Mouse (Mus musculus) hindbrain, embryonic 12.5 days (tissue): ENCODE data around the gene Lrrc75a. TPM values are rescaled to one million over a fixed set of nuclear protein-coding genes. Genes with fewer than 3 reads are reported as not detected.

Experiments
- ATAC-seq: fragments of 200-750 bp; cut with Nextera tagmentation; 2 replicates; pipeline ENCODE4 v1.8.0; 2017; ENCODE audit warnings: moderate TSS enrichment; ENCODE audit not compliant: low FRiP score
- H3K27ac ChIP-seq: fragments of 300-500 bp; sonication (generic); 2 replicates; pipeline ENCODE4 v1.5.1; 2016; ENCODE audit warnings: mild to moderate bottlenecking
- H3K27me3 ChIP-seq: fragments of 300-500 bp; sonication (generic); 2 replicates; pipeline ENCODE4 v1.6.1; 2016; ENCODE audit warnings: mild to moderate bottlenecking
- H3K36me3 ChIP-seq: fragments of 300-500 bp; sonication (generic); 2 replicates; pipeline ENCODE4 v1.6.1; 2016; ENCODE audit warnings: mild to moderate bottlenecking
- H3K4me1 ChIP-seq: fragments of 300-500 bp; sonication (generic); 2 replicates; pipeline ENCODE4 v1.6.1; 2016
- H3K4me2 ChIP-seq: fragments of 300-500 bp; sonication (generic); replicated peaks from 2 replicates; pipeline ENCODE4 v1.6.1; 2016; ENCODE audit warnings: mild to moderate bottlenecking
- H3K4me3 ChIP-seq: fragments of 300-500 bp; sonication (generic); 2 replicates; pipeline ENCODE4 v1.5.1; 2016; ENCODE audit warnings: mild to moderate bottlenecking
- H3K9ac ChIP-seq: fragments of 300-500 bp; sonication (generic); 2 replicates; pipeline ENCODE4 v1.6.1; 2016; ENCODE audit warnings: mild to moderate bottlenecking, moderate library complexity
- H3K9me3 ChIP-seq: fragments of 300-500 bp; sonication (generic); replicated peaks from 2 replicates; pipeline ENCODE4 v1.6.1; 2016; ENCODE audit warnings: mild to moderate bottlenecking
- WGBS: fragments of 180-500 bp; shearing (Covaris S2); methylation state at CpG from one replicate; pipeline ENCODE4 v1.1.7; 2016; 5-methylcytosine and 5-hydroxymethylcytosine counted together
- polyA plus RNA-seq: library from polyadenylated mRNA; unstranded; fragments of >200 nt; fragmentation: Nextera tagmentation; extraction: Ambion mirVana; gene quantifications from 2 replicates; pipeline ENCODE4 v1.2.1, GENCODE M21; 2016

Lrrc75a gene
- 18.0 and 19.1 TPM in 2 replicates for polyA plus RNA-seq

GRCm38 (mm10) chr11:62647661-62648590 lies at the start of gene Lrrc75a:
Gene Lrrc75a (minus strand): TSS chr11:62648523.
- H3K4me3 ChIP-seq, result peak within 1 kb of the TSS; percentile 69
- peak within 1 kb of the TSS; percentile 88 for H3K4me2 ChIP-seq
- no peaks in the 10 kb centered on the region for H3K9me3 ChIP-seq
- peak within 1 kb of the TSS; percentile 85 for H3K27ac ChIP-seq
- peak; percentile 80 for ATAC-seq
- no peaks in the 10 kb centered on the region for H3K36me3 ChIP-seq
- under 1% methylated on average over 64 of the region's 86 CpGs for WGBS
- peaks cover 47% of the 10 kb centered on the region for H3K4me1 ChIP-seq
- no peaks in the 10 kb centered on the region for H3K27me3 ChIP-seq
- peak within 1 kb of the TSS; percentile 75 for H3K9ac ChIP-seq

- Histone ChIP-seq H3K27ac (no peak overlapping the region), H3K4me2 (no peak overlapping the region), H3K4me3 (no peak overlapping the region), H3K4me1 (no peaks in the 10 kb centered on the region), H3K36me3 (no peaks in the 10 kb centered on the region), H3K27me3 (no peaks in the 10 kb centered on the region), H3K9ac (no peak overlapping the region), H3K9me3 (no peaks in the 10 kb centered on the region)
- 94% methylated on average over 8 of the region's 8 CpGs for WGBS
- ATAC-seq, result no peak
These were observed 46.8 kb upstream of the Lrrc75a start for GRCm38 (mm10) chr11:62695126-62695525.

- Histone ChIP-seq H3K4me2 (no peak overlapping the region), H3K4me3 (no peak overlapping the region), H3K27ac (no peak overlapping the region), H3K27me3 (no peaks in the 10 kb centered on the region), H3K9ac (no peak overlapping the region), H3K36me3 (no peaks in the 10 kb centered on the region), H3K9me3 (no peaks in the 10 kb centered on the region), H3K4me1 (no peaks in the 10 kb centered on the region)
- WGBS, result 25% methylated on average over 10 of the region's 11 CpGs
- no peak for ATAC-seq
These were observed 45.2 kb upstream of the Lrrc75a start for GRCm38 (mm10) chr11:62693299-62694184.

GRCm38 (mm10) chr11:62691592-62691991 lies 43.3 kb upstream of the Lrrc75a start:
- Histone ChIP-seq H3K9ac (no peak overlapping the region), H3K36me3 (no peaks in the 10 kb centered on the region), H3K27me3 (no peaks in the 10 kb centered on the region), H3K4me3 (no peak overlapping the region), H3K27ac (no peak overlapping the region), H3K4me2 (no peak overlapping the region), H3K4me1 (no peaks in the 10 kb centered on the region), H3K9me3 (no peaks in the 10 kb centered on the region)
- WGBS, result 91% methylated on average over 3 of the region's 3 CpGs
- ATAC-seq, result no peak

GRCm38 (mm10) chr11:62679954-62680353 lies 31.6 kb upstream of the Lrrc75a start:
- no peaks in the 10 kb centered on the region for H3K27me3 ChIP-seq
- ATAC-seq, result no peak
- no peak overlapping the region for H3K27ac ChIP-seq
- no peaks in the 10 kb centered on the region for H3K9me3 ChIP-seq
- H3K4me3 ChIP-seq, result no peak overlapping the region
- no peaks in the 10 kb centered on the region for H3K36me3 ChIP-seq
- H3K4me1 ChIP-seq, result no peaks in the 10 kb centered on the region
- no peak overlapping the region for H3K9ac ChIP-seq
- no peak overlapping the region for H3K4me2 ChIP-seq
- 88% methylated on average over 4 of the region's 4 CpGs for WGBS

GRCm38 (mm10) chr11:62678778-62679354 lies 30.5 kb upstream of the Lrrc75a start:
- H3K9me3 ChIP-seq, result no peaks in the 10 kb centered on the region
- no peak overlapping the region for H3K4me3 ChIP-seq
- H3K4me1 ChIP-seq, result no peaks in the 10 kb centered on the region
- H3K9ac ChIP-seq, result no peak overlapping the region
- H3K4me2 ChIP-seq, result no peak overlapping the region
- no peak overlapping the region for H3K27ac ChIP-seq
- WGBS, result 90% methylated on average over 7 of the region's 7 CpGs
- no peaks in the 10 kb centered on the region for H3K27me3 ChIP-seq
- H3K36me3 ChIP-seq, result no peaks in the 10 kb centered on the region
- ATAC-seq, result no peak

GRCm38 (mm10) chr11:62676290-62676596 lies 27.9 kb upstream of the Lrrc75a start:
- no peaks in the 10 kb centered on the region for H3K9me3 ChIP-seq
- ATAC-seq, result 0 out of 2 replicates have a peak, but pooled peaks have one; percentile 54
- H3K4me1 ChIP-seq, result peaks cover 9% of the 10 kb centered on the region
- no peaks in the 10 kb centered on the region for H3K36me3 ChIP-seq
- no peak overlapping the region for H3K4me2 ChIP-seq
- 92% methylated on average over 4 of the region's 4 CpGs for WGBS
- no peaks in the 10 kb centered on the region for H3K27me3 ChIP-seq
- no peak overlapping the region for H3K27ac ChIP-seq
- peak overlapping the region; percentile 33; the same call in 1 of the 2 replicates for H3K9ac ChIP-seq
- no peak overlapping the region for H3K4me3 ChIP-seq

- Histone ChIP-seq H3K4me1 (peaks cover 9% of the 10 kb centered on the region), H3K27ac (0 out of 2 replicates have a peak overlapping the region, but pooled peaks have one; percentile 8), H3K9ac (peak overlapping the region; percentile 33), H3K4me3 (peak overlapping the region; percentile 11; the same call in 1 of the 2 replicates), H3K27me3 (no peaks in the 10 kb centered on the region), H3K9me3 (no peaks in the 10 kb centered on the region), H3K4me2 (peak overlapping the region; percentile 46), H3K36me3 (no peaks in the 10 kb centered on the region)
- WGBS, result 24% methylated on average over 17 of the region's 17 CpGs
- peak; percentile 83 for ATAC-seq
These were observed 27.4 kb upstream of the Lrrc75a start for GRCm38 (mm10) chr11:62675480-62676289.

GRCm38 (mm10) chr11:62670006-62670405 lies 21.7 kb upstream of the Lrrc75a start:
- 82% methylated on average over 6 of the region's 6 CpGs for WGBS
- no peak overlapping the region for H3K27ac ChIP-seq

GRCm38 (mm10) chr11:62669471-62669870 lies 21.1 kb upstream of the Lrrc75a start:
- H3K9me3 ChIP-seq, result no peaks in the 10 kb centered on the region
- peaks cover 8% of the 10 kb centered on the region for H3K36me3 ChIP-seq
- no peak overlapping the region for H3K4me3 ChIP-seq
- no peak overlapping the region for H3K9ac ChIP-seq
- 61% methylated on average over 12 of the region's 12 CpGs for WGBS
- peaks cover 9% of the 10 kb centered on the region for H3K4me1 ChIP-seq
- no peaks in the 10 kb centered on the region for H3K27me3 ChIP-seq
- H3K4me2 ChIP-seq, result no peak overlapping the region
- H3K27ac ChIP-seq, result no peak overlapping the region
- no peak for ATAC-seq

More at GRCm38 (mm10) chr11:62670006-62670405, 21.7 kb upstream of the Lrrc75a start:
- H3K4me2 ChIP-seq, result no peak overlapping the region
- ATAC-seq, result no peak
- H3K4me1 ChIP-seq, result peaks cover 9% of the 10 kb centered on the region
- H3K4me3 ChIP-seq, result no peak overlapping the region
- no peaks in the 10 kb centered on the region for H3K27me3 ChIP-seq
- no peaks in the 10 kb centered on the region for H3K9me3 ChIP-seq
- H3K36me3 ChIP-seq, result 0 out of 2 replicates have a peak, but pooled peaks cover 4% of the 10 kb centered on the region
- no peak overlapping the region for H3K9ac ChIP-seq

- Histone ChIP-seq H3K9me3 (no peaks in the 10 kb centered on the region), H3K27me3 (no peaks in the 10 kb centered on the region), H3K4me3 (no peak overlapping the region), H3K36me3 (peaks cover 8% of the 10 kb centered on the region), H3K4me1 (peaks cover 9% of the 10 kb centered on the region), H3K27ac (no peak overlapping the region), H3K9ac (no peak overlapping the region), H3K4me2 (no peak overlapping the region)
- WGBS, result 96% methylated on average over 5 of the region's 5 CpGs
- ATAC-seq, result no peak
These were observed 20.7 kb upstream of the Lrrc75a start for GRCm38 (mm10) chr11:62668986-62669385.
